Comparison of ENCODE assay signal across 21 mouse cellular contexts in the genomic region with DNA sequence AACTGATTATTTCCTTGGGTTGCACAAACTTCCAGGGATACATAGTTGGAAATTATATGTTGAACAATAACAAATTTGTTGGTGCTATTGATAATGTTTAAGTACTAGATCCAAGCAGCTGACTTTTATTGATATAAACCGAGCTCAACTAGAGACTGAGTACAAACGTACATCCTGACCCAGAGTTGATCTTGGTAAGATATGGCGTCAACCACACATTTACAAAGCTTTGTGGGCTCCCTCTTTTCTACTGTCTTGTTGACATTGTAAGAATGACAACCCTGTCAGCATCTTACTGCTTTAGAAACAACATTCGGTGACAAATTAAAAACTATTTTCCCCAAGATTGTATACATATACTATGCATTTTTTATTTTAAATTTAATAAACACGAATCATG.
A peak's percentile ranks its signal among the peaks of the same experiment; 100 is the strongest.
DNase-seq lines count a peak whose midpoint lies in the region; ATAC-seq and TF ChIP-seq lines count a peak whose summit lies in the region.
"Had no signal": no experiment of that assay in that cellular context is flagged by ENCODE, and none has a peak within 500 bp of the region (broad histone marks: within the 10 kb centered on the region; RNA-seq: fewer than 3 reads in every experiment).

No protein-coding gene starts in this region.

- no peaks in the 10 kb centered on the region for H3K36me3 ChIP-seq in stomach, postnatal 0 days (ENCODE audit: control insufficient read depth, insufficient read depth, low read length)
- H3K36me3 ChIP-seq: embryonic facial prominence, embryonic 10.5 days; embryonic facial prominence, embryonic 12.5 days; forebrain, embryonic 15.5 days had no signal

- peak; percentile 31 for DNase-seq in CD4-positive, CD25-positive, alpha-beta regulatory T cell, adult 2 months (ENCODE audit: low read depth, low spot score)
- DNase-seq in CD4-positive helper T cell, adult 2 months (ENCODE audit: low read depth, low spot score): peak; percentile 51
- peak; percentile 40 for DNase-seq in induced T-regulatory cell, adult 2 months (ENCODE audit: low read depth)
- DNase-seq in stomach, postnatal 0 days (ENCODE audit: low spot score): no peak
- no peak for DNase-seq in heart, adult 9 months (ENCODE audit: low spot score in 2 of 2)
- DNase-seq: adrenal gland, adult 8-10 months; adrenal gland, postnatal 14 days; adrenal gland, postnatal 36 days; B cell, adult 2 months; cerebellum, adult 11-12 months; cerebellum, adult 2 months; cerebellum, adult 9-10 months; cerebellum, postnatal 10 days; cerebellum, postnatal 25 days; forebrain, postnatal 0 days had no signal

- ATAC-seq in CD4-positive, CD25-positive, alpha-beta regulatory T cell, adult 4 months: no peak
- ATAC-seq in stomach, postnatal 0 days (ENCODE audit: low FRiP score, low TSS enrichment): no peak
- ATAC-seq: activated CD4-positive, CD25-positive, alpha-beta regulatory T cell, adult 4 months; forebrain, embryonic 13.5 days; forebrain, embryonic 15.5 days; forebrain, postnatal 0 days had no signal

- no peaks in the 10 kb centered on the region for H3K4me1 ChIP-seq in stomach, postnatal 0 days (replicated peaks; ENCODE audit: control insufficient read depth, insufficient read depth)
- H3K4me1 ChIP-seq: embryonic facial prominence, embryonic 10.5 days; embryonic facial prominence, embryonic 12.5 days; forebrain, embryonic 13.5 days; forebrain, embryonic 15.5 days had no signal

- H3K4me2 ChIP-seq in stomach, postnatal 0 days (replicated peaks; ENCODE audit: low read depth): no peak overlapping the region
- H3K4me2 ChIP-seq: embryonic facial prominence, embryonic 12.5 days; forebrain, embryonic 13.5 days; forebrain, embryonic 15.5 days had no signal

- no peak for TF ChIP-seq CTCF in stomach, postnatal 0 days (IDR thresholded peaks at IDR 0.05; ENCODE audit: low read depth)

- no peak overlapping the region for H3K4me3 ChIP-seq in stomach, postnatal 0 days (ENCODE audit: low read depth, low read length)
- H3K4me3 ChIP-seq: embryonic facial prominence, embryonic 10.5 days; embryonic facial prominence, embryonic 12.5 days; forebrain, embryonic 13.5 days; forebrain, embryonic 15.5 days had no signal

- no peak overlapping the region for H3K27ac ChIP-seq in stomach, postnatal 0 days (replicated peaks)
- H3K27ac ChIP-seq: embryonic facial prominence, embryonic 10.5 days; embryonic facial prominence, embryonic 12.5 days; forebrain, embryonic 13.5 days; forebrain, embryonic 15.5 days had no signal

- no peak overlapping the region for H3K9ac ChIP-seq in stomach, postnatal 0 days (ENCODE audit: low read length)
- H3K9ac ChIP-seq: embryonic facial prominence, embryonic 12.5 days; forebrain, embryonic 13.5 days; forebrain, embryonic 15.5 days; forebrain, postnatal 0 days had no signal

- WGBS in stomach, postnatal 0 days: 68% methylated on average over 5 of the region's 5 CpGs

- no peak for TF ChIP-seq EP300 in stomach, postnatal 0 days (optimal IDR thresholded peaks at IDR 0.05)

- no peaks in the 10 kb centered on the region for H3K27me3 ChIP-seq in stomach, postnatal 0 days (ENCODE audit: control insufficient read depth, insufficient read depth, low read length)
- H3K27me3 ChIP-seq: embryonic facial prominence, embryonic 12.5 days; forebrain, embryonic 13.5 days; forebrain, embryonic 15.5 days had no signal

- no peaks in the 10 kb centered on the region for H3K9me3 ChIP-seq in stomach, postnatal 0 days (ENCODE audit: control insufficient read depth, low read length)
- H3K9me3 ChIP-seq: embryonic facial prominence, embryonic 10.5 days; embryonic facial prominence, embryonic 12.5 days; forebrain, embryonic 13.5 days; forebrain, embryonic 15.5 days had no signal

Comparison
In these comparisons a context has a peak if more than half of its experiments do, and no peak if none do; other contexts are left out.
1. DNase-seq: peak in CD4-positive, CD25-positive, alpha-beta regulatory T cell, adult 2 months (single experiment), CD4-positive helper T cell, adult 2 months (single experiment) and induced T-regulatory cell, adult 2 months (single experiment); none in stomach, postnatal 0 days (single experiment) and heart, adult 9 months (0 of 2).